ENCODE assay signal across 10 mouse cellular contexts in genomic region chr7:139528309-139529076, GRCm38 (mm10). TPM values are rescaled to one million over a fixed set of nuclear protein-coding genes. Genes with fewer than 3 reads are reported as not detected.
A peak's percentile ranks its signal among the peaks of the same experiment; 100 is the strongest.
DNase-seq lines count a peak whose midpoint lies in the region; ATAC-seq lines count a peak whose summit lies in the region.
"Had no signal": no experiment of that assay in that cellular context is flagged by ENCODE, and none has a peak within 500 bp of the region (broad histone marks: within the 10 kb centered on the region; RNA-seq: fewer than 3 reads in every experiment).

No protein-coding gene starts in this region.

- peaks cover 18% of the 10 kb centered on the region for H3K36me3 ChIP-seq in forebrain, embryonic 10.5 days (replicated peaks)
- H3K36me3 ChIP-seq in midbrain, embryonic 10.5 days, result peaks cover 17% of the 10 kb centered on the region
- peaks cover 80% of the 10 kb centered on the region for H3K36me3 ChIP-seq in heart, embryonic 12.5 days

- WGBS in forebrain, embryonic 10.5 days, result 10% methylated on average over 15 of the region's 15 CpGs
- 12% methylated on average over 15 of the region's 15 CpGs for WGBS in midbrain, embryonic 10.5 days
- WGBS in heart, embryonic 12.5 days, result 45% methylated on average over 15 of the region's 15 CpGs

- peak overlapping the region; percentile 66 for H3K27ac ChIP-seq in forebrain, embryonic 10.5 days
- H3K27ac ChIP-seq in midbrain, embryonic 10.5 days (replicated peaks), result peak overlapping the region; percentile 84
- H3K27ac ChIP-seq in heart, embryonic 12.5 days (ENCODE audit: poor library complexity, severe bottlenecking), result no peak overlapping the region

- peaks cover 45% of the 10 kb centered on the region for H3K4me1 ChIP-seq in forebrain, embryonic 10.5 days
- peaks cover 49% of the 10 kb centered on the region for H3K4me1 ChIP-seq in midbrain, embryonic 10.5 days
- no peaks in the 10 kb centered on the region for H3K4me1 ChIP-seq in heart, embryonic 12.5 days (replicated peaks)

- H3K9me3 ChIP-seq in forebrain, embryonic 10.5 days, result no peaks in the 10 kb centered on the region
- H3K9me3 ChIP-seq in midbrain, embryonic 10.5 days (replicated peaks), result no peaks in the 10 kb centered on the region
- H3K9me3 ChIP-seq in heart, embryonic 12.5 days (replicated peaks), result no peaks in the 10 kb centered on the region

- H3K4me3 ChIP-seq in forebrain, embryonic 10.5 days, result no peak overlapping the region; the same call in 1 of the 2 replicates
- H3K4me3 ChIP-seq in midbrain, embryonic 10.5 days, result peak overlapping the region; percentile 2
- no peak overlapping the region for H3K4me3 ChIP-seq in heart, embryonic 12.5 days
- H3K4me3 ChIP-seq: erythroblast, embryonic 14.5 days had no signal

- no peak for ATAC-seq in monocyte, adult 5-6 weeks (replicated peaks; ENCODE audit: insufficient number of reproducible peaks, low FRiP score, low TSS enrichment, poor library complexity, severe bottlenecking)
- no peak for ATAC-seq in heart, embryonic 12.5 days (ENCODE audit: insufficient number of reproducible peaks, low FRiP score)

- no peak overlapping the region for H3K9ac ChIP-seq in heart, embryonic 12.5 days

- no peak overlapping the region for H3K4me2 ChIP-seq in heart, embryonic 12.5 days

- H3K27me3 ChIP-seq in forebrain, embryonic 10.5 days (ENCODE audit: poor library complexity, severe bottlenecking), result peaks cover 100% of the 10 kb centered on the region
- H3K27me3 ChIP-seq in midbrain, embryonic 10.5 days (ENCODE audit: low read depth, poor library complexity, severe bottlenecking), result peaks cover 100% of the 10 kb centered on the region
- no peaks in the 10 kb centered on the region for H3K27me3 ChIP-seq in heart, embryonic 12.5 days (replicated peaks)

- peak; percentile 18 to 47 for DNase-seq in layer of hippocampus, postnatal 36 days
- no peak for DNase-seq in layer of hippocampus, adult 9-10 months (ENCODE audit: low spot score)
- DNase-seq in forebrain, embryonic 10.5 days (ENCODE audit: extremely low spot score, low spot score), result peak; percentile 82
- DNase-seq in midbrain, embryonic 10.5 days (ENCODE audit: low spot score), result peak; percentile 91
- DNase-seq in telencephalon, adult 2 months (ENCODE audit: low read depth, low spot score), result peak; percentile 21
- no peak for DNase-seq in adrenal gland, postnatal 25 days

RNA-seq across cellular contexts. Expression of gene Nkx6-2, which starts 54.1 kb away (rescaled TPM):
- 1 to 10 TPM; 9.2 to 9.9 TPM for total RNA-seq in layer of hippocampus, postnatal 36 days (2021)
- 2.0 and 5.5 TPM in 2 replicates for polyA plus RNA-seq in forebrain, embryonic 10.5 days (2016; fragmentation: Nextera tagmentation; extraction: Ambion mirVana)
- 60.2 and 87.1 TPM in 2 replicates for polyA plus RNA-seq in midbrain, embryonic 10.5 days (2016; fragmentation: Nextera tagmentation; extraction: Ambion mirVana)
- not detected in 3 replicates for total RNA-seq in monocyte, adult 5-6 weeks (2017)
- not detected in 2 replicates for total RNA-seq in adrenal gland, postnatal 25 days (2021)
- polyA plus RNA-seq in heart, embryonic 12.5 days (2016; fragmentation: Nextera tagmentation; extraction: Ambion mirVana), result not detected in 2 replicates
- total RNA-seq: liver, adult 2 months had no signal
- polyA plus RNA-seq: erythroblast, embryonic 14.5 days; liver, adult 2 months had no signal

Comparison
In these comparisons a context has a peak if more than half of its experiments do, and no peak if none do; other contexts are left out.
1. DNase-seq: peak in layer of hippocampus, postnatal 36 days (2 of 2), forebrain, embryonic 10.5 days (single experiment), midbrain, embryonic 10.5 days (single experiment) and telencephalon, adult 2 months (single experiment); none in layer of hippocampus, adult 9-10 months (single experiment) and adrenal gland, postnatal 25 days (single experiment).